Mouse (Mus musculus) layer of hippocampus, postnatal 14 days (tissue): ENCODE data around the gene Ncoa6. TPM values are rescaled to one million over a fixed set of nuclear protein-coding genes. Genes with fewer than 3 reads are reported as not detected.

Experiments
- DNase-seq, 2 experiments: peaks; one replicate each; pipeline ENCODE4 v3.0.0; 2021 to 2022; ENCODE audit warnings: low spot score in 2 of 2, mixed read lengths in 1 of 2
- microRNA-seq, 2 experiments: library from miRNA; unstranded; fragments of <30 nt; microRNA quantifications; one replicate each; pipeline ENCODE4 v1.2.0; 2021
- total RNA-seq, 2 experiments: library from RNA; stranded (reverse); gene quantifications; 2 replicates each; pipeline ENCODE4 v1.2.3; 2021

The Ncoa6 gene
- total RNA-seq, 2 experiments from 2014 or later: 61.1 to 71.8 TPM

DNA sequence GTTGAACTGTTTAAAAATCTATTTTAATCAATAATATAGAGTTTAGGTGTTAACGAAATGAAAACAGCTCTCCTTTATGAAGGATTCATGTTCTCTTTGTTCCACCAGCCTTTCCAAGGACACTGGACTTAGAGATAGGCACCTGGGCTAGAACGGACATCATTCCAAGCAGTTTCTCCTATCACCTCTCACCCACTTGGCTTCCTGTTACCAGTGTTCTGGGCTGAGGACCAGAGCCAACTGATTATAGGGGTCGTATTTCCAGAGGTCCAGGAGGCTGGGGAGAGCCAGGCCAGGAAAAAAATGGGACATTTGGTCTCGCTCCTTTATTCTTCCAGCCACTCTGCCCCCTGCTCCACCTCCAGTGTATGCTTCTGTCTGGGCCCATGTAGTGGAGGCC is 101.2 kb downstream of the Ncoa6 start:
- no peak for DNase-seq

GRCm38 (mm10) chr2:155369333-155369883 is 104.3 kb downstream of the Ncoa6 start:
- DNase-seq: peak; percentile 21 to 48

GRCm38 (mm10) chr2:155367635-155368284 is 105.9 kb downstream of the Ncoa6 start:
- no peak for DNase-seq

DNA sequence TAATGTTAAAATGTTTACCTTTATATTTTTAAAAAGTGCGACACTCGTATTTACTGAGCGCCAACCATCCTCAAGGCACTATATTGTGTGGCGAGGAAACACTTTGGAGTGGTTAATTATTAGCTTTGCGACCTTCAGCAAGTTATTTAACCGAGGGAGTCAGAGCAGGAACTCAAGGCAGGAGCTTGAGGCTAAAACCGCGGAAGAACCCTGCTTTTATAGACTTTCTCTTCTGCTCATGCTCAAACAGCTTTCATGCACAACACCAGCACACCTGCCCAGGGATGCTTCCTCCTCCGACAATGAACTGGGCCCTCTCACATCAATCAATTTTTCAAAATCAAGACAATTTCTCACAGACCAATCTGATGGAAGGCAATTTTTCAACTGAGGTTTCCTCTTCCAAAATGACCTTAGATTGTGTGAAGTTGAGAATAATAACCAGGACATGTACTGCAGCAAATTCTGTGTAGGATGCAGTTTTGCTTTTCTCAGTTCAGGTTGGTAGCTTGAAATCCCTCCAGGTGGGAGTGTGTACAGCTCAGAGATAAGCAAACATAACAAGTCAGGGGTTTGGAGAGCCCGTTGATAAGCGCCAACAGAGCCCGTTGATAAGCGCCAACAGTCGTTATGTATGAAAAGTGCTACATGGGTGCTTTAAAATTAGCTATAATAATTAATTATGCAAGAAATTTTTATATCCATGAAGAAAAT is 115.9 kb downstream of the Ncoa6 start:
- DNase-seq: no peak

DNA sequence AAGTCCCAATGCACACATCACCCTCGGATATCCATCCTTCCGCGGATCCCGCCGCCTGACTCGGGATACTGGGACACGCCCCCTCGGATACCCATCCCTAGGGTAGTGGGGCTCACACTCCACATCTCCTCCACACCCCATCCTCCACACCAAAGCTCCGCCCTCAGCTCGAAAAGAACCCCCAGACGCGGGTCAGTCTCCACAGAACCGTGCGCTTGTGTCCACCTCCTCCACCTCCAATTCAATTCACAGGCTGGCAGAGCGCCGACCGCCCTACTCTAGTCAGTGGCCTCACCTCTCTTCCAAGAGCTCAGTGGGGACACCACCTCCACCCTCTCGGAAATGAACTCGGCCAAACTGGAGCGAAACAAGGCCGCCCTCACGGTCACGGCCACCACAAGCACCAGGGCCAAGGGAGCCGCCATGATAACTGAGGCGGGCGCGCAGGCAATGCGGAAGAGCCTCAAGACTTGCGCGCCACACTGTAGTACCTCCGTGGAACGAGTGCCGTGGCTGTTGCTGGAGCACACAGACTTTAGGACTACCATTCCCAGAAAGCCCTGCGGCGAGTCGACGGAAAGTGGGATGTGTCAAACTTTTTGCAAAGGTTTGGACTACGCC is 116.6 kb downstream of the Ncoa6 start, which contains the start of gene Pigu:
Gene Pigu (minus strand): TSS at position 460 of the 621 bp plus-strand sequence.
- peak; percentile 90 to 97 for DNase-seq

DNA sequence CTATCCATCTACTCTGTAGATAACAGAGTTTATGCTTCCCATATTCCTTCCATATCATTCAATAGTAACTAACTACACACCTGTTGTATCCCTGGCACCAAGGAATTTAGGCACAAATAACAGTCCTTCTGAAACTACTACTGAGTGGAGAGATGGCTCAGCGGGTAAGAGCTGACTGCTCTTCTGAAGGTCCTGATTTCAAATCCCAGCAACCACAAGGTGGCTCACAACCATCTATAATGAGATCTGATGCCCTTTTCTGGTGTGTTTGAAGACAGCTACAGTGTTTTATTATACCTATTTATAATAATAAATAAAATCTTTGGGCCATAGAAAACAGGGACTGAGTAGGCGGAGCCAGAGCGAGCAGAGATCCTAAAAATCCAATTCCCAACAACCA is 119.3 kb downstream of the Ncoa6 start:
- no peak for DNase-seq

GRCm38 (mm10) chr2:155346670-155347069 is 127.0 kb downstream of the Ncoa6 start:
- no peak for DNase-seq

Small RNA genes within 50 kb of the gene (microRNA-seq; reads per million reads assigned to microRNA genes)
- 0 reads per million in 2 experiments for gene Mir695

Other genes with a start within 250 kb of the Ncoa6 start
- gene Dynlrb1, start 237.4 kb downstream of the Ncoa6 start, total RNA-seq: 100 to 1,000 TPM; 342 to 353 TPM
- 100 to 1,000 TPM; 359 to 363 TPM for gene Map1lc3a, start 197.6 kb downstream of the Ncoa6 start, total RNA-seq
- gene Pigu, start 116.5 kb downstream of the Ncoa6 start, total RNA-seq: 10 to 100 TPM; 22.5 to 23.5 TPM
- 100 to 1,000 TPM; 235 TPM for gene Trp53inp2, start 92.8 kb downstream of the Ncoa6 start, total RNA-seq
- gene Acss2, start 44.1 kb upstream of the Ncoa6 start, total RNA-seq: 10 to 100 TPM; 60.4 to 63.1 TPM
- 100 to 1,000 TPM; 107 to 119 TPM for gene Ggt7, start 44.3 kb upstream of the Ncoa6 start, total RNA-seq
- gene Gss, start 118.9 kb upstream of the Ncoa6 start, total RNA-seq: 10 to 100 TPM; 14.5 to 16.4 TPM
- 1 to 10 TPM; 3.1 to 4.9 TPM for gene Myh7b, start 137.3 kb upstream of the Ncoa6 start, total RNA-seq
- 100 to 1,000 TPM; 149 to 156 TPM for gene Trpc4ap, start 218.5 kb upstream of the Ncoa6 start, total RNA-seq